Mouse (Mus musculus) thymus, postnatal 10 days (tissue): ENCODE results near the gene Cfdp1.

ENCODE experiments used
- DNase-seq, 2 experiments: peaks; one replicate each; pipeline ENCODE4 v3.0.0; 2021; ENCODE audit warnings: low spot score in 2 of 2

Gene Cfdp1

DNA sequence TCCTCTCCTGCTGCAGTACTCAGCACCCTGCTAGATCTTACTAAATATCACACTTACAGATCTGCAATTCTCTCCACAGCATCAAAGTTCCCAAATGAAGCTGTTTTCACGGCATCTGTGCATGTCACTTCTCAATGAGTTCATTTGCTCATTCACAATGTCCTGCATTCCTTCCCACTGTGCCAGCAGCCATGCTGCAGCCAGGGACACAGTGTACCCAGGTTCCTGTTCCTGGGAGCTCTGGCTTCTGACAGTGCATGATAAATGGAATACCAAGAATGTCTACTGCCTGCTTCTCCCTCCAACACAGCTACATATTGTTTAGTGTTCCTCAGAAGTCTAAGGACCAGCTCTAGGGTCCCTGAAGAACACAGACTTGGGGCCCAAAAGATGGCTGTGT is 57.6 kb downstream of the Cfdp1 start:
- DNase-seq: no peak

DNA sequence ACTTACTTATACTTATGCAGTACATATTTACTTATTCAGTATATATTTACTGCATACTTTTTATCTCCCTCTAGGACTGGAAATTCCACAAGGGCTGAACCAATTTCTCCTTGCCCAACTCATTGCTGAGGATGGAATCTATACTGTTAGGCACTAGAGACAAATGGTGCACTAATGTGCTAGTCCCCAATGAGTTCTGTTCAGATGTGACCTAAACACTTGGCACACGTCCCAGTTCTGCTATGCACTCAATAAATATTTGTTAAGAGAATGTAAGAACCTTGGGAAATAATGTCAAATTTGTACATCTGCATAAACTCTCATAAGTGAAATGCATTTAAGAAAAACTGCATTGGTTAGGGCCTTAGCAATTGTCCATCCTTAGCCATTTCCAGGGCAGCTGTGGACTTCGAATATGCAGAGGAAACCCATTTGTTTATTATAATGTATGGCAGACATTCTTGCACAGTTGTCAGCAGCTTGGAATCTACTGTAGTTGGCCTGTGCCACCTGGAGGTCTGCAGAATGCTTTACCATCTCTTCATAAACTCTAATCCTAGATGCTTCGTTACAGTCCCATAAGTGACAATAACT is 60.7 kb downstream of the Cfdp1 start:
- DNase-seq: no peak

DNA sequence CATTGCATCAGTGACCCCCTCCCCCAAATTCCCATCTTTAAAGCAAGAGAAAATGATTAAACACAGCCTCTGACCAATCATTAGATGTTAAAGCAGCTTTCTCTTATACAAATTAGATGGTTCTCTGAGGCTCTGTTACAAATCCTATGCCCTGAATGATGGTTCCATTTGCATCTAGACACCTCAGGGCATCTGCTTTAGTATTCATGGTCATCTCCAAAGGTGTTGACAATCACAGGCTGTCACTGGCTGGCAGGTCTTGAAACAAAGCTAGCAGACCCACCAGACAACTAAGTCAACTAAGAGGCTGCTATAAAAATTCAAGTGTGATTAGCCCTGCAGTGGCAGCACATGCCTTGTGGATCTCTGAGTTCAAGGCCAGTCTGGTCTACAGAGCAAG is 64.5 kb downstream of the Cfdp1 start:
- no peak for DNase-seq

DNA sequence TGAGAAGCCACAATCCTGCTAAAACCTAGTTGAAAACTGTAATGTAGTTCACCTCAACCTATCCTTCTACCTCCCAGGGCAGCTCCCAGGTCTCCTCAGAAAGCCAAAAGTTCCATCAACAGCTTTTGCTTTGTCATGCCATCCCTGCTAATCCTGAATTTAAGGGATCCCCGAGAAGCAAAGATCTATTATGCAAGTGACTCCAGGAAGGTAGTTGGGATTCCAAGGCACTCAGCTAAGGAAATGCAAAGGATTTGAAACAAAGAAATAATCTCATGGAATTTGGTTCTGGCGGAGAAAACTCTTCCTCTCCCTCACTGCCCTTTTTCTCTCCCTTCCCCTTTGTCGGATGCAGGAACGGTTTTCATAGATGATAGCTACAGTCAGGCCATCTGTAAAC is 64.9 kb downstream of the Cfdp1 start:
- no peak for DNase-seq

DNA sequence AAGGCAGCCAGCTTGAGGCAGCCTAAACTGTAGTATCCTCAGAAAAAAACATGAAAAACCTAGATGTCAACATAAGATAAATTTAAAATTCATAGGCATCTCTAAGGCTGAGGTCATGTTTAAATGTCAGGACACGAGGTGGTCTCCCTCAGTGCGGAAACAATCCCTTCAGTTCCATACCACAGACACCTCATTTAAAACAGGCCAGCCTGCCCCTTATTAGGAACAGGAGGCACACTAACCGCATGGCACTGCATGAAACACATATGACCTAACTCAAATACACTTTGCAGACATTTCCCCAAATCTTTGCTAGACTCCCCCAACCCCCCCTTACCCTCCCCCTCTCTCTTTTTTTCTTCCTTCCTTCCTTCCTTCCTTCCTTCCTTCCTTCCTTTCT is 65.6 kb downstream of the Cfdp1 start:
- DNase-seq: no peak

- DNase-seq: no peak
Measured at GRCm38 (mm10) chr8:111788085-111788484, 66.0 kb downstream of the Cfdp1 start.

DNA sequence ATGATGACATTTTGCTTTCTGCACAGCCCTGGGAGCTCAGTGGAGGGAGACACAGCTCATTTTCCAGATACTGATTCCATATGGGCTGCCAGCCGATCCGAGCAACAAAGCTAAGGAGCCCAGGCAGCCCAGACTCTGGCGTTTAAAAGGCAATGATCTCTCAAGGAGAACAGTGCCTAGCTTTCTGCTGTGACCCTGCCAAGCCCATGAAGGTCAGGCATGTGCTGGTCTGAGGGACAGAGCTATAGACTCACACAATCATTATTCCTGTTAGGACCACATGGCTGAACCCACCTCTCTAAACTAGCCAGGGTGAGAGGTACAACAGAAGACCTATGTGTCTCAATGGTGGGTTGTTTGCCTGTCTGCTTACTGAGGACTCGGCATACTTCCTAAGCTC is 66.4 kb downstream of the Cfdp1 start:
- DNase-seq: no peak

GRCm38 (mm10) chr8:111786701-111787588 is 67.1 kb downstream of the Cfdp1 start:
- no peak for DNase-seq

DNA sequence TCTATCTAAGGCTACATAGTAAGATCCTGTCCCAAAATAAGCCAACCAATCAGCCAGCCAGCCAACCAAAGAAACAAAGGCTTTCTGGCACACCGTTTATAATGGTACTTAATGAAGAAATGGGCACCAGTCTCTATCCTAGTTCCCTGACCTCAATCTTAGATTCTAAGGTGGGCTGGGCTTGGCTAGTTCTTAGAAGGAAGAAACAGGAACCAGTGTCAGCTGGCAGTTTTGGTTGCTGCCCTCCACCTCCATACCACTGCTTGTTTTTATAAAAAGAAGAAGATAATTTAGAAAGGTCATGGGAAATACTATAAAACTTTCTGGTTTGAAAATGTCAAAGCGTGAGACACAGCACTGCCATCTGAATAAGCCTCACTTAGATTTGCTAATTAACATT is 68.0 kb downstream of the Cfdp1 start:
- DNase-seq: no peak

- DNase-seq: no peak
Measured at GRCm38 (mm10) chr8:111782671-111783394, 71.3 kb downstream of the Cfdp1 start.

DNA sequence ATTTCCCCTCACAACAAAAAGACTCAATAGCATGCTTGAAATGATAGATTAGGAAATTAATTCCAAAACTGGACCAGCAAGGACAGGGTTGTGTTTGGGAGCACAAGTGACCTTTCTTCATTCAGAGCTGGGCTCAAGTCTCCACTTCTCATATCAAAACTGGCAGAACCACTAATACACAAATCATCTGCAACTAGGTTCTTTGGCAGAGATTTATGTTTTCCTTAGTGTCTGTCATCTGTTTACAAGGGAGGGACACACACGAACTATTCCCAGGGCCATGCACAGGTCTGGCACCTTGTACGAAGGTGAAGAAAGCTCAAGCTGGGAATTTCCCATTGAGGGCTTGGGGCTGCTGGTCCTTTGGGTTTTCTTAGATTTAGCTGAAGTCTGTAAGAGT is 71.9 kb downstream of the Cfdp1 start:
- no peak for DNase-seq

- DNase-seq: no peak
Measured at GRCm38 (mm10) chr8:111780697-111781424, 73.2 kb downstream of the Cfdp1 start.

DNA sequence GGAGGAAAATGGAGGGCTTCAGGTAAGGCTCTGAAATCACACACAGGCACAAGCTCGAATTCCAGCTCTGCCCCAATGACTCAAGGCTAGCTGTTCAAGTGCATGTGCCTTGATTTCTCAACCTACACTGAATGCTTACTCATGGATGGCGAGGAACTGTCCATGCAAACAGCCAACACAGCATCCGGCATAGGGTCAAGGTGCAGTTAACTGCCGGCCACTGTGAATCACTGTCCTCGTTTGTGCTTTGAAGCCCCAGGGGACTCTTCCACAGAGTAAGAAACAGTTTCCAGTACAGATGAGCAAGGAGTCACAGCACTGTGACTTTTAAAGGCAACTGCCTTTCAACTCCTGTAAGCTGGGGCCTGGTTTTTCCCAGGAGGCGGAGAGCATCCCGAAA is 74.4 kb downstream of the Cfdp1 start:
- no peak for DNase-seq

- no peak for DNase-seq
Measured at GRCm38 (mm10) chr8:111778801-111779200, 75.3 kb downstream of the Cfdp1 start.

DNA sequence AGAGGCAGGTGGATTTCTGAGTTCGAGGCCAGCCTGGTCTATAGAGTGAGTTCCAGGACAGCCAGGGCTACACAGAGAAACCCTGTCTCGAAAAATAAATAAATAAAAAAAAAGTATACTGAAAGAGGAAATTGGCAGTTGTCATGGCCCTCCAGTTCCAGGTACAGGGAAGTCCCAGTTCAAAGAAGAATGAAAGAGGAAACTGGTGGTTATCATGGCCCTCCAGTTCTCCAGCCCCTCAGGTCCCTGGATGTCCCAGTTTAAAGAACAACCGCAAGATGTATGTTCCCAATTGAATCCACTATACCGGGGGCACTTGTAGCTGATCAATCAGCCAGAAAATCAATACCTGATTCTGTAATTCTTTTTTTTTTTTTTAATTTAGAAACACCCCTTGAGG is 77.6 kb downstream of the Cfdp1 start:
- DNase-seq: no peak

DNA sequence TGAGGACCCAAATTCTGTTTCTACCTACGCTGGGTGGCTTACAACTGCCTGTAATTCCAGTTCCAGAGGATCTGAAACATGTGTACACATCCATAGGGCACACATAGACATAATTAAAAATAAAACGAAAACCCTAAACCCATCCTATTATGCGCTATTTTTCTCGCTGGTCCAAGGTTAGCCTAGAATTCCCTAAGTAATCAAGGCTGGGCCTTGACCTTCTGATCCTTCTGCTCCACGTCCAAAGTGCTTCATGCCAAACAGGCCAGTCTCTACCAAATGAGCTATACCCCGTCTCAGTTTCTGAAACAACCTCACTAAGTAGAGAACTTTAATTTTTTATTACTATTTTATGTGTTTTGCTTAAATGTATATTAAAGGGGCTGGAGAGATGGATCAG is 78.3 kb downstream of the Cfdp1 start:
- DNase-seq: no peak

DNA sequence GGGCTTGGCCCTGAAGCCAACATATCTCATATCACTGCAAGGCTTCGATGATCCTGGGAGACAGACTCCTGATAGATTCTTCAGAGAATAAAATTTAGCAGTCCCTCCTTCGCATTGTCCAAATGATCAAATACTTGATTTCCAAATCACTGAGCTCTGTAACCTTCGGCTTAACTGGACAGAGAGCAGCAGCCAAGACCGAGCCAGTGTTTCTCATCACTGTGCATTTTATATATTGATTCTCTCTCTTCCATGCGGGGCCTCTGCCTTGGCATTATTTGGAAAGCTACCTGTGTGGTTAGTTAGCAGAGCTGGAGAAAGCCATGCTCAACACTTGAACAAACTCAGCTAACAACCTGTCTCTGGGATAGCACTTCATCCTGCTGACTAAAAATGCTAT is 80.6 kb downstream of the Cfdp1 start:
- DNase-seq: no peak

DNA sequence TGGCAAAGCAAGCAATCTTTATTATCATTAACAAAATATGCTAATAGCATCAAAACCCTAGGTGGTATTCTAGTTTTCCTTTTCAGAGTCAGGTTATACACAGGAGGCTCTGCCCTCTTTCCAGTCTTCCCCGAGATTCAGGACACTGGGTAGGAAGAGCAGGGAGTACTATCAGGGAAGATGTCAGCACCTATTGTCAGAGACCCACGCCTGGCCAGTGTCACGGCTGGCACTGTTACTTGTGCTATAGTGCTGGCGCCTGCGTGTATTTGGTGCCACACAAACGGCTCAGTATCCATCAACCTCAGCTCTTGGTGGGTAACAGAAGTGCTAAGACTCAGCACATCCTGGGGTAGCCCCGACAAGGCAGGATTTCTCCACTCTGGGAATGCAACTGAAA is 81.0 kb downstream of the Cfdp1 start:
- no peak for DNase-seq

- DNase-seq: no peak
Measured at GRCm38 (mm10) chr8:111772083-111772482, 82.0 kb downstream of the Cfdp1 start.

- no peak for DNase-seq
Measured at GRCm38 (mm10) chr8:111771625-111772020, 82.5 kb downstream of the Cfdp1 start.

- DNase-seq: no peak
Measured at GRCm38 (mm10) chr8:111770958-111771624, 83.0 kb downstream of the Cfdp1 start.
